Mouse (Mus musculus): ENCODE measurements at regions not wholly inside any gene's neighbourhood (a gene's known extent, or its start where the extent isn't known, plus 50 kb on each side); places are given as distances from the start of the nearest gene placed in this dataset.

DNA sequence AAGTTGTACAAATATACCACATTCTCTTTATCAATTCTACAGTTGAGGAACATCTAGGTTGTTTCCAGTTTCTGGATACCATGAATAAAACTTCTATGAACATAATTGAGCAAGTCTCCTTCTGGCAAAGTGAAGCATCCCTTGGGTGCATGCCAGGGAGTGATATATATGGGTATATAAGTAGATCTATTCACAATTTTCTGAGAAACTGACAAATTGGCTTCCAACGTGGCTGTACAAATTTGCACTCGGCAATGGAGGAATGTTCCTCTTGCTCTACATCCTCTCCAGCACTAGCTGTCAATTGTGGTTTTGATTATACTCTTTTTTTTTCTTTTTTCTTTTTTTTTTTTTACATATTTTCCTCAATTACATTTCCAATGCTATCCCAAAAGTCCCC lies 576.7 kb downstream of the 9430069I07Rik start:
- no peak for DNase-seq (ENCODE audit: low read depth in 2 of 2, low spot score in 2 of 2)

DNA sequence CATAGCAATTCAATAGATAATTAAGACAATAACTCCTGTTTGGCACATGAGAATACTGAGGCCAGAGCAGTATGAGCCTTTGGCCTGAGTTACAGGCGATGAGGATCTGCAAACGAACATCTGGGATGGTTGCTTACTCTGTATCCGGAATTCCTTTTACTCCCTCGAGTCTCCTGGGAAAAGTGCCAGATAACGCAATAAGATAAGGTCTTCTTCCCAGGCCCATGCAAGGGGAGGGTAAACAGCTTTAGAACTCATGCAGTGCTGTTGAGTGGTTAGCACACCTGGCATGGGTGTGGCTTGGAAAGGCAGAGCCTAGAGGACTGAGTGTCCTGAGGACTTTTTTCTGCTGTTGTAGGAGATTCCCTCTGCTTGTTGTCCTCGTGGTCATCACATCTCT lies 598.2 kb downstream of the 9430069I07Rik start:
- DNase-seq (ENCODE audit: low read depth in 2 of 2, low spot score in 2 of 2), result no peak

DNA sequence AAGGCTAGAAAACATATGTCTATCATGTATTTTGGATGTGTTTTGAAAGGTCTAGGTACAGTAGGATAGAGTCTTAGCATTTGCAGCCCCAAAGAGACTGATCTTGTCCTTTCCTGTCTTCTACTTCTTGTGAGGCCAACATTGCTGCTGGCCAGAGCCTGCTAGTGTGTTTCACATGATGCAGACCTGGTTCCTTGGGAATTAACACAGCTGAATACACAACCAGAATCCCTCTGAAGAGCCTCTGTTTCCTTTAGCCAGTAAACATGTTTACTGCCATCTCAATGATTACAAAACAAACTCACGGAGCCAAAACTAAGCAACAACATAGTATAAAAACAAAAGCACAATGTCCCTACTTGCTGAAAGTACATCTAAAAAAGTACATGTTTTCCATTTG lies 598.9 kb downstream of the 9430069I07Rik start:
- DNase-seq (ENCODE audit: low read depth in 2 of 2, low spot score in 2 of 2), result no peak
